Mouse (Mus musculus) midbrain, embryonic 16.5 days (tissue): ENCODE measurements around the gene Agtpbp1. TPM values are rescaled to one million over a fixed set of nuclear protein-coding genes. Genes with fewer than 3 reads are reported as not detected.

Experiments
- polyA plus RNA-seq: library from polyadenylated mRNA; unstranded; fragments of >200 nt; fragmentation: Nextera tagmentation; extraction: Ambion mirVana; gene quantifications from 2 replicates; pipeline ENCODE4 v1.2.1, GENCODE M21; 2015

Agtpbp1 gene
- polyA plus RNA-seq, 1 experiment from 2014 or later, result 76.0 TPM

Other genes starting within 250 kb of the Agtpbp1 start
- gene Naa35, start within 50 bp of the Agtpbp1 start, polyA plus RNA-seq, result 148 and 165 TPM in 2 replicates
- gene Golm1, start 90.6 kb upstream of the Agtpbp1 start, polyA plus RNA-seq, result 18.4 and 27.3 TPM in 2 replicates
- gene 4921517D22Rik, start 108.9 kb upstream of the Agtpbp1 start, polyA plus RNA-seq, result not detected in 2 replicates
- 0.16 and 0.30 TPM in 2 replicates for gene Spata31d1a, start 125.1 kb upstream of the Agtpbp1 start, polyA plus RNA-seq
- not detected in 2 replicates for gene Spata31d1b, start 127.1 kb upstream of the Agtpbp1 start, polyA plus RNA-seq
- not detected in 2 replicates for gene Spata31d1d, start 146.5 kb upstream of the Agtpbp1 start, polyA plus RNA-seq
- 0.24 and 0.52 TPM in 2 replicates for gene 1700014D04Rik, start 161.5 kb upstream of the Agtpbp1 start, polyA plus RNA-seq
- gene Isca1, start 184.6 kb upstream of the Agtpbp1 start, polyA plus RNA-seq, result 164 and 165 TPM in 2 replicates
- gene Gm49354, start 197.0 kb upstream of the Agtpbp1 start, polyA plus RNA-seq, result not detected in 2 replicates
- 45.0 and 47.9 TPM in 2 replicates for gene Tut7, start 237.9 kb upstream of the Agtpbp1 start, polyA plus RNA-seq